ENCODE assay signal across 14 mouse cellular contexts in genomic region chr5:130299526-130299925, GRCm38 (mm10).
DNase-seq lines count a peak whose midpoint lies in the region.
"Had no signal": no experiment of that assay in that cellular context is flagged by ENCODE, and none has a peak within 500 bp of the region (broad histone marks: within the 10 kb centered on the region; RNA-seq: fewer than 3 reads in every experiment).

No protein-coding gene starts in this region.

- DNase-seq in cerebellum, postnatal 10 days: peak; percentile 55 to 57
- DNase-seq in cerebellum, adult 18-20 months: no peak
- DNase-seq in cerebellum, postnatal 14 days: peak; percentile 35 to 51
- DNase-seq in cerebellum, adult 8-10 months: no peak
- DNase-seq: adrenal gland, adult 2 months; adrenal gland, adult 8-10 months; adrenal gland, postnatal 10 days; adrenal gland, postnatal 14 days; adrenal gland, postnatal 25 days; adrenal gland, postnatal 36 days; B cell, adult 2 months; cerebellum, adult 11 months; cerebellum, adult 11-12 months; cerebellum, adult 2 months had no signal

Comparison
In these comparisons a context has a peak if more than half of its experiments do, and no peak if none do; other contexts are left out.
1. DNase-seq: peak in cerebellum, postnatal 10 days (2 of 2) and cerebellum, postnatal 14 days (2 of 2); none in cerebellum, adult 18-20 months (0 of 2) and cerebellum, adult 8-10 months (single experiment).